Mouse (Mus musculus) kidney, postnatal 4 days (tissue): Measurements from ENCODE around the gene Dab2.
A peak's percentile ranks its signal among the peaks of the same experiment; 100 is the strongest.

Experiments
- DNase-seq, 2 experiments: peaks; one replicate each; pipeline ENCODE4 v3.0.0; 2021; ENCODE audit warnings: mixed read lengths in 2 of 2

The Dab2 gene

GRCm38 (mm10) chr15:6299554-6299953 is at the start of gene Dab2:
Gene Dab2, plus strand, starts transcription at chr15:6299788.
- DNase-seq, result no peak

GRCm38 (mm10) chr15:6253471-6253870 is 46.1 kb upstream of the Dab2 start:
- no peak for DNase-seq

- DNase-seq, result no peak
Measured at GRCm38 (mm10) chr15:6254383-6254782, 45.2 kb upstream of the Dab2 start.

GRCm38 (mm10) chr15:6257049-6257448 is 42.5 kb upstream of the Dab2 start:
- DNase-seq, result no peak

GRCm38 (mm10) chr15:6259957-6260740 is 39.4 kb upstream of the Dab2 start:
- DNase-seq, result peak; percentile 13 to 35

- DNase-seq, result peak in 1 of 2 experiments; percentile 14
Measured at GRCm38 (mm10) chr15:6260741-6261430, 38.7 kb upstream of the Dab2 start.

GRCm38 (mm10) chr15:6267147-6267758 is 32.3 kb upstream of the Dab2 start:
- no peak for DNase-seq

- DNase-seq, result no peak
Measured at GRCm38 (mm10) chr15:6278606-6279468, 20.8 kb upstream of the Dab2 start.

- DNase-seq, result no peak
Measured at GRCm38 (mm10) chr15:6280021-6280451, 19.6 kb upstream of the Dab2 start.

GRCm38 (mm10) chr15:6283249-6283648 is 16.3 kb upstream of the Dab2 start:
- DNase-seq, result no peak

- DNase-seq, result no peak
Measured at GRCm38 (mm10) chr15:6296071-6296470, 3.5 kb upstream of the Dab2 start.

- DNase-seq, result no peak
Measured at GRCm38 (mm10) chr15:6298726-6299125, 862 bp upstream of the Dab2 start.

- no peak for DNase-seq
Measured at GRCm38 (mm10) chr15:6302219-6302618, 2.6 kb downstream of the Dab2 start.

- DNase-seq, result no peak
Measured at GRCm38 (mm10) chr15:6303822-6304221, 4.2 kb downstream of the Dab2 start.

- no peak for DNase-seq
Measured at GRCm38 (mm10) chr15:6309633-6310032, 10.0 kb downstream of the Dab2 start.

- no peak for DNase-seq
Measured at GRCm38 (mm10) chr15:6310417-6310816, 10.8 kb downstream of the Dab2 start.

- no peak for DNase-seq
Measured at GRCm38 (mm10) chr15:6312396-6312795, 12.8 kb downstream of the Dab2 start.

- no peak for DNase-seq
Measured at GRCm38 (mm10) chr15:6319352-6319751, 19.8 kb downstream of the Dab2 start.

GRCm38 (mm10) chr15:6320501-6320900 is 20.9 kb downstream of the Dab2 start:
- DNase-seq, result no peak

GRCm38 (mm10) chr15:6321263-6321662 is 21.7 kb downstream of the Dab2 start:
- peak in 1 of 2 experiments; percentile 22 for DNase-seq

- no peak for DNase-seq
Measured at GRCm38 (mm10) chr15:6322311-6322710, 22.7 kb downstream of the Dab2 start.

GRCm38 (mm10) chr15:6323577-6323976 is 24.0 kb downstream of the Dab2 start:
- DNase-seq, result no peak

- DNase-seq, result no peak
Measured at GRCm38 (mm10) chr15:6325443-6325842, 25.9 kb downstream of the Dab2 start.
